Mouse (Mus musculus) ovary, postnatal 36 days (tissue): ENCODE measurements around the gene Myh13.
A peak's percentile ranks its signal among the peaks of the same experiment; 100 is the strongest.

Experiments used
- DNase-seq: peaks from one replicate; pipeline ENCODE4 v3.0.0; 2022; ENCODE audit warnings: low spot score, mixed read lengths

The Myh13 gene

DNA sequence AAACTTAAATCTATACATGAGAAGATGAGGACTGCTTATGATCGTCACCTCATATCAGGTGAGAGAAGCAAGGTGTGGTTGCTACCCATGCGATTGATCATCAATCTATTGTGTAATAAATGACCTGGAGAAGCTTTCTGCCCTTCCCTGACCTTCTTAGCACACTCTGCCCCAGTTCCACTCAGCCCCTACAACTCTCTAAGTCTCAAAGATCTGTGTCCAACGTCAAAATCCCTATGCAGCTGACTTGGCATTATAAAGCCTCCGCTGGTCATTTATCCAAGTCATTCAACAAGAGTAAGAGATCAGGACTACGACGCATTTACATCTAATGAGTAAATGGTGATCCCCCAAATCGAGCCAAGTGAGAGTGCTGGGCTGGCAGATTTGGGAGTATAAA lies at the start of gene Myh13:
Gene Myh13, plus strand, starts transcription at position 301 of the 400 bp plus-strand sequence.
- no peak for DNase-seq

DNA sequence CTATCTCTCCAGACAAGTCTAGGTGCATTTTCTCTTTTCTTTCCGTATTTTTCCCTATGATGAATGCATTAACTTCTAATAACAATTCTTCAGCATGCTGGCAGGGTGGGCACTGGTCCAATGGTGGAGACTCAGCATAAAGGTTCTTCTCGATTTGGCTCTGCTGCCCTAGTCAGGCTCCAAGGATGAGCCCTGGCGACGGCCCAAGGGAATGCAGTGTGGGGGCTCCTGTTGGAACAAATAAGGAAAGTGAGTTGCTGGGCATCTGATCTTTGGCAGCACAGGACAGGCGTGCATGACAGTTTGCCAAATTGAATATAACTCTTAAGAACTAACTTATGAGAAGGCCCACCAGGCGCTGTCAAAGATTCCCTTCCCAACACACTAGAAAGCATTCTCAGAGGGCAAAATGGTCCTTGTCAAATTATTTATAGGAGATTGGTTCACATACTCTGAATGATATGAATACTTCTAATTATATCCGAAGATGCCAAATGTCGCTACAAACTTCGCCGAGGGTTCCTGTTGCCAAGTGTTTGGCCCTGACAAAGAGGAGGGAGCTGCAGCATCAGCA lies 44.8 kb upstream of the Myh13 start, which contains the start of gene Myh8:
Gene Myh8, plus strand, starts transcription at position 524 of the 574 bp plus-strand sequence.
- DNase-seq: peak; percentile 60

DNA sequence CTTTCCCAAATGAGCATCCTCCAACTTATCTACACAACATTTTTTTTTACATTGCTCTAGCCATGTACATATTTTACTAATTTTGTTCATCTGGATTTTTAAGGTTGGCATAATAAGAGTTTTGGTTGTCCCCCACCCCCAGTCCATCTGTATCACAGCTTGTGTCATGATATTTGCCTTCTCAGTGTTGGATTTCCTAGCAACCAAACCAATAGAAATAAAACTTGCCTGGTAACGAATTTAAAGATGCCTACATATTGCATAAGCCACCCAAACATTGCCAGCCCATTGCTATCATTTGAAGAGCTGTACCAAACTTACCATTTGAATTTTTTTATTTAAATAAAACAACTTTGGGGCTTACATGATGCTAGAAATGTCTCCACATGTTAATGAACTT lies 28.0 kb upstream of the Myh13 start:
- no peak for DNase-seq

DNA sequence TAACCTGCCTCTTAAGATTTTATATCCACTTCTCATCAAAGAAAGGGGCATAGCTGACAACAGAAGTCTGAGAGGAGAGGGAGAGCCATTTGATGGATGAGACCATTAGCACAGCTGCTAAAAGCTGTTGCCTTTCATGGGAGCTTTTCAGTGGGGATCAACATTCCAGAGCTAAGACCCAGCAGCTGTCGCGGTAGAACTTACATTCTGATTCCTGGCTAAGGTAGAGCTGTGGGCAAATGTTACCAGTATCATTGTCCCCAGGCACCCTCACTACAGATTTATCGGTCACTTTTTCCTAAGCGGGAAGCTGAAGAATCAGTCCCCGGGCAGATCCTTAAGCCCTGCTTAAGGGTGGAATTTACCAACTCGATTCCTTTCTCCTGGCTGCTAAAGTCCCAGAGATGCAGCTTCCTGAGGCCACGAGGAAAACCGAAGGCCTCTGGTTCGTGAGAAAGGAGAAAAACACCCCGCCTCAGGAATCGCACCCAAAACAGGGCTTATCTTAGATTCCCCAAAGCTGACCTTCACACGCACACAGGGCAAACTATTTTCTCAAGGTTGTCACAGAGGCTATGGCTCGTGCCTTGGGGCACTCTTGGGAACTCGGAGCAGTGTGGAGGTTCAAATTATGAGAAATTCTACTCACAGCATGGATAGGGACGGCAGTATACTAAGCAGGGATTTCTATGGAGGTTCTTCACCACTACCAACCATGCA lies 7.6 kb upstream of the Myh13 start:
- DNase-seq: no peak

DNA sequence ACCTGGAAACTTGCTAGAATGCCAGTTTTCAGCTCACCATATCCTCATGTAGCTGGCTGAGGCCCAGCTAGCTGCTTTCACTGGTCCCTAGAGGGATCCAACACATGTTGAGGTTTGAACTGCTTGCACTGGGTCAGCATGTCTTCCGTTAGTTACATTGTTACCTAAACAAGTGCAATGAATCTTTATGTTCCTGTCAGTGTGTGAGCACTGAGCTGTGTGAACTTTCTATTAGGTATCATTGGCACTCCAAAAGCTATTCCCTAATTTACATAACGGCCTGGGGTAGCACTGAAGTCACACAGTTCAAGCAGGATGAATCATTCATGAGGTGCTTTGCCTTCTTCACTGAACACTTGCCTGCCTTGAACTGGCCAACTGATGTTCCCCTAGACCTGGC lies 5.1 kb downstream of the Myh13 start:
- no peak for DNase-seq

DNA sequence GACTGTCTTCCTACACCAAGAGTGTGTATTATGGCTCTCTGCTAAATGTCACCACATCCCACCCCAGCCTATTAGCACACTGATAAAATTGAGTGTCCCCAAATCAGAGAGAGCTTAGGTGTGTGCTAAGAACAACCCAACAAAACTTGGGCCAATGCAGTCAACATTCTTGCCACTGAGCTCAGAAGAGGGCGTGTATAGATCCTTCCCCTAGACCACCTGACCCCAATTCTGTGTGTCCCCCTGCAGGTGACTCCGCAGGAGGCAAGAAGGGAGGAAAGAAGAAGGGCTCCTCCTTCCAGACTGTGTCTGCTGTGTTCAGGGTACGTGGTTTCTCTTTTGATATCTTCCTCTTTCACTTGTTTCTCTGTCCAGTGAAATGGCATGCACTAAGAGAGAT lies 23.1 kb downstream of the Myh13 start:
- DNase-seq: no peak

DNA sequence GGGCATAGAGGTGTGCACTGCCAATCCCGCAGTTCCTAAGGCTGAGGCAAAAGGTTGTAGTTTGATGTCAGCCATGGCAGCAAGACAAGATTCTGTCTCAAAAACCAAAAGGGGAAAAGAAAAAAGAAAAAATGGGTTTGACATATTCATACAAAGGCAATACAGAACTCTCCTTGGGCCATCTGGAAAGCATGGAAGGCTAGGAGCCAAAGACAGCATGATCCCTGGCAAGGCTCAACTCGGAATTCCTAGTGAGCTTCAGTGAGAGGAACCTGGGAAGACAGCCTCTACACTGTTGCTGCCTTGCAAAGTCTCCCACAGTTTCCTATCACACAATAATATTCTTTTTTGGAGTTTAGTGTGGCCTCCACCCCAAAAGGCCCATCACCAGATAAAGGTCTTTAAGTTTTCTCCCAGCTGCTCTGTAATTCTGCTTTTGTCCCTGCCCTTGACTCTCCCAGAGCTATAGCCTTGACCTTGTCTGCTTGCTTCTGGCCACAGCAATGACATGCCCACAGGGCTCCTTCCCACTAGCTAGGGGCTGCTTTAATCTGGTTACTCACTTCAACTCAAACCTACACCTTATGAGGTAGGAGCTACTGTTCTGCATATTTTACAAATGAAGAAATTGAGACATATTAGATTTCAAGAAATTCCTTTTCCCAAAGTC lies 23.9 kb downstream of the Myh13 start:
- DNase-seq: no peak

DNA sequence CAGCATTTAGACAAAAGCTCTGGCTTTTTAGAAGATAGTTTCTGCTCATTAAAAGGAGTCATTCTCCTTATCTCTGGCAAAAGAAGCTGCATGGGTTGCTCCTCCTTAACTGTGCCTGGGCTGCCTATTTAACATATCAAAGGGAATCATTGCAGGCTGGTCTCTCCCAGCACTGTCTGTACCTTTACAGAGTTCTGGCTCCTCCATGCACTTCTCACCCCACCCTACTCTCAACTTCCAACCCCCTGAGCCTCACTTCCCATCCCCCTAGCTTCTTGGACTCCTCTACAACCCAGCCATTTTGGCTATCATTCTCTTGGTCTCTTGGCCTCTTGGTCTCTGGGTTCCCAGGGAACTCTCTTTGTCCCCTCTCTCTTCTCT lies 24.4 kb downstream of the Myh13 start:
- DNase-seq: no peak

DNA sequence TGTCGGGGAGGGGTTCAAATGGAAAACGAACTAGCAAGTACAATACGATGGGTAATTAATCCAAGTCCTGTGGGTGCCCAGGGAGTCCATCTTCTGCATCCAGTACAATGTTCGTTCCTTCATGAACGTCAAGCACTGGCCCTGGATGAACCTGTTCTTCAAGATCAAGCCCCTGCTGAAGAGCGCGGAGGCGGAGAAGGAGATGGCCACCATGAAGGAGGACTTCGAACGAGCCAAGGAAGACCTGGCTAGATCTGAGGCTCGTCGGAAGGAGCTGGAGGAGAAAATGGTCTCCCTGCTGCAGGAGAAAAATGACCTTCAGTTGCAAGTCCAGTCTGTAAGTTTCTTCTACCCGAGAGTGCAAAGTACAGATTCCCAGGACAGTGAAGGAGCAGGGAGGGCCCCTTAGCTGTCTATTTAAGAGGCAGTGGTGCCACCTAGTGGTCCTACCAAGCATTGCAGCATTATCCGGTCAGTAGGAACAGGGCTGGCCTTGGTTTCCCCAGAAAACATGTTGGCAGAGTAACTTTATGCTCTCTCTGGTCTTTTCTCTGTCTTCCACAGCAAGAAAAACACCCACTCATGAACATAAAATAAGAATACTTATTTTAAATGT lies 28.8 kb downstream of the Myh13 start:
- DNase-seq: peak; percentile 71

DNA sequence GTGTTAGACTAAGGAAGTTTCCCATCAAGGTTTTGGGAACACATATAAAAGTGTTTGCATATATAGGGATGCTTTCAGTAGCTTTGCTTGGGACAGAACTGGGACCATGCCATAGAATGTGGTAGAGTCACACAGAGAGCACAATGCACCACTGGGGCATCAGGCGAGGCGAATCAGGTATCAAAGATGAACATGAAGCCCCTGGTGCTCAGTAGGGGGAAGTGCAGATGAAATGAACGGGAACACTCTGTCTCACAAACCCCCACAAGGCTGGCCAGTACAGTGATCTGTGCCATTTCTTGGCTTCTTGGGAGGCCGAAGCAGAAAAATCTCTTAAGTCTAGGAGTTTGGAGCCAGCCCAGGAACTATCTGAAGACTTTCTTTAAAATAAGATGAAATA lies 31.6 kb downstream of the Myh13 start:
- no peak for DNase-seq

DNA sequence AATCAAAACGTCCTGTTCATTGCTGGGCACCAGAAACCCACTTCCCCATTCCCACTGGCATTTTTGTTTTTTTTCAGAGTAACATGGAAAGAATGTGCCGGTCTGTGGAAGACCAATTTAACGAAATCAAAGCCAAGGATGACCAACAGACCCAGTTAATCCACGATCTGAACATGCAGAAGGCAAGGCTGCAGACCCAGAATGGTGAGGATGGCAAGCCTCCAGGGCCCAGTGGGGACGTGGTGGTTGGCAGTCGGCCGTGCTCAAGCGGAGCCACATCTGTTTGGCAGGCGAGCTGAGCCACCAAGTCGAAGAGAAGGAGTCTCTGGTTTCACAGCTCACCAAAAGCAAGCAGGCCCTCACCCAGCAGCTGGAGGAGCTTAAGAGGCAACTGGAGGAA lies 36.6 kb downstream of the Myh13 start:
- DNase-seq: no peak

DNA sequence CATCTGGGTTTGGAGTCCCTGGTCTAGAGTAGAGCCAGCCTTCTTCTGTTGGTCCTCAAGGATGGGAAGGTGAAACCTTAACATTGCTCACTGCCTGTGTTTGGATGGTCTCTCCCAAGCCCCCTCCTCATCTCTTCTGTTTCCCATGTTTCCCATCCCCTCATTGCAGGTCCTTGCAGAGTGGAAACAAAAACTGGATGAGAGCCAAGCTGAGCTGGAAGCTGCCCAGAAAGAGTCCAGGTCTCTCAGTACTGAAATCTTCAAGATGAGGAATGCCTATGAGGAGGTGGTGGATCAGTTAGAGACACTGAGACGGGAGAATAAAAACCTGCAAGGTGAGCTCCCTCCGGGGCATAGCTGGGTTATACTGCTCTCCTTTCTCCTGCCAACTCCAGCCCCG lies 40.8 kb downstream of the Myh13 start:
- DNase-seq: no peak

DNA sequence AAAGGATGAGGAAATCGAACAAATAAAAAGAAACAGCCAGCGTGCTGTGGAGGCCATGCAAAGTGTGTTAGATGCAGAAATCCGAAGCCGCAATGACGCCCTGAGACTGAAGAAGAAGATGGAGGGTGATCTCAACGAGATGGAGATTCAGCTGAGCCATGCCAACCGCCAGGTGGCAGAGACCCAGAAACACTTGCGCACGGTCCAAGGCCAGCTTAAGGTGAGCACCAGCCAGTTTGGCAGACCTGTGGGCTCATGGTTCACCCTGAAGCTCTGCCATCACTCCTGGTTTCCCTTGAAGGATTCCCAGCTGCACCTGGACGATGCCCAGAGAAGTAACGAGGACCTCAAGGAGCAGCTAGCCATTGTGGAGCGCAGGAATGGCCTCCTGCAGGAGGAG lies 43.1 kb downstream of the Myh13 start:
- no peak for DNase-seq

DNA sequence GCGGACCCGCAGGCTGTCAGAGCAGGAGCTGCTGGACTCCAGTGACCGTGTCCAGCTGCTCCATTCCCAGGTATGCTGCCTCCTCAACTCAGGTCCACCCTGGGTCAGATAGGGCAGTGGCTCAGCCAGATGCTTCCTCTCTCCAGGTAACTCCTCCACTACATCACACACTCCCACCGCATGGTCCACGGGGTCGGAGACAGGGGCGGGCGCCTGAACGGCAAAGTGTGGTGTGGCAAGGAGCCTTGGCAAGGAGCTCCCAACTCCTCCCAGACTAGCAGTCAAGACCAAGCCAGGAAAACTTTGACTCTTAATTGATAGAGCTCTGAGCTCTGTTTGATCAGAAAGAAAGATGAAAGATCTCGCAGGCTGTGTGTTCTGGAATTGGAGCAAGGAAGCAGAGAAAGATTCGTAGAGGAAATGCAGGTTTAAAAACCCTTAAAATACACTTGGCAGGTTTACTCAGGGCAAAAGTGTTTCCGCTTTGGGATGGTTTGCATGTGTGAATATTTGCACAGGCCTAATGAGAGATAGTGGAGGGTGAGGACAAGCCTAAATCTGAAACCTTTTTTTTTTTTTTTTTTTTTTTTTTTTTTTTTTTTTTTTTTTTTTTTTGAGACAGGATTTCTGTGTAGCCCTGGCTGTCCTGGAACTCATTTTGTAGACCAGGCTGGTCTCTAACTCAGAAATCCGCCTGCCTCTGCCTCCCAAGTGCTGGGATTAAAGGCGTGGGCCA lies 43.7 kb downstream of the Myh13 start:
- no peak for DNase-seq

DNA sequence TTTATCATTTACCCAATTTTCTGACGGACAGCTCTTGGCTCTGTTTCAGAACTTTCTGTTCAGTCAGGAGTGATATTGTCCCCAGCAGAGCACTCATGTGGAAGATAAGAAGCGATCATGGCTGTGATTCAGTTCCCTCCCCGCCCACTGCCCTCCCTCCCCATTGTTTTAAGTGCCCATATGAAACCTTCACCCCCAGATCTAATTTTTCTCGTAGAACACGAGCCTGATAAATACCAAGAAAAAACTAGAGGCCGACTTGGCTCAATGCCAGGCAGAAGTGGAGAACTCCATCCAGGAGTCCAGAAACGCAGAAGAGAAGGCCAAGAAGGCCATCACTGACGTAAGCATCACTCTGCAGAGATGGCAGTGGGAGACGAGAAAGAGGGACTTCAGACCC lies 45.5 kb downstream of the Myh13 start:
- no peak for DNase-seq

DNA sequence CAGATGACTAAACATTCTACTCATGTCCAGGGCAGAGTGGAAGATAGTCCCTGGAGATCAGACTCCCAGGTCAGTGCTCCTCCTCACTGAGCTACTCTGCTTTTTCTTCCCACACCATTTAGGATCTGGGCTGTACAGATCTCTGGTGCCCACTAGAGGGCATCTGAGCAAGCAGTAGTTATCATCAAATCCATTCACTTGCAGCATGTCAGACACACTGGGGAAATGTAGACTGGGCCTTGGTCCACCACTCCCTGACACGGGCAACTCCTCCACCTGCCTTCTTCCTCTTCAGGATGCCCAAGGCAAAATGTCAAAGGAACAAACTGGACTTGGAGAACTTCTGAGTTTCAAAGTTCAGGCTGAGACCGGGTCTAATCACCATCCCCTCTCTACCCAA lies 51.9 kb downstream of the Myh13 start:
- no peak for DNase-seq

DNA sequence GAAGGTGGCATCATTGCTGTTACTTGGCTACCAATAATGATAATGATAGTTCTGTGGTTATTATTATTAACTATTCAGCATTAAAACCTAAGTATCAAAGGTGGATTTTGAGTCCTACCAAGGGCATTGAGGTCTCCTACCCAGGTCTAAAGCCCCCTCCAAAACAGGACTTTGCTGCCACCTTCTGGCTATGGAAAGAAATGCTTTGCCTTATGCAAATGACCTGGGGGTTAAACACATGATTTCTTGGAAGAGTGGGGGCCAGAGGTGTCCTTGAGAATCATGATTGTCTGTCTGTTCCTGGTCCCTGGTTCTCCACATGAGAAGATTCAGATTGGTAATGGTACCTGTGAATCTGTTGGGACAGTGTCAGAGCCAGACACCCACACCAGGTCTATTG lies 54.9 kb downstream of the Myh13 start:
- no peak for DNase-seq

DNA sequence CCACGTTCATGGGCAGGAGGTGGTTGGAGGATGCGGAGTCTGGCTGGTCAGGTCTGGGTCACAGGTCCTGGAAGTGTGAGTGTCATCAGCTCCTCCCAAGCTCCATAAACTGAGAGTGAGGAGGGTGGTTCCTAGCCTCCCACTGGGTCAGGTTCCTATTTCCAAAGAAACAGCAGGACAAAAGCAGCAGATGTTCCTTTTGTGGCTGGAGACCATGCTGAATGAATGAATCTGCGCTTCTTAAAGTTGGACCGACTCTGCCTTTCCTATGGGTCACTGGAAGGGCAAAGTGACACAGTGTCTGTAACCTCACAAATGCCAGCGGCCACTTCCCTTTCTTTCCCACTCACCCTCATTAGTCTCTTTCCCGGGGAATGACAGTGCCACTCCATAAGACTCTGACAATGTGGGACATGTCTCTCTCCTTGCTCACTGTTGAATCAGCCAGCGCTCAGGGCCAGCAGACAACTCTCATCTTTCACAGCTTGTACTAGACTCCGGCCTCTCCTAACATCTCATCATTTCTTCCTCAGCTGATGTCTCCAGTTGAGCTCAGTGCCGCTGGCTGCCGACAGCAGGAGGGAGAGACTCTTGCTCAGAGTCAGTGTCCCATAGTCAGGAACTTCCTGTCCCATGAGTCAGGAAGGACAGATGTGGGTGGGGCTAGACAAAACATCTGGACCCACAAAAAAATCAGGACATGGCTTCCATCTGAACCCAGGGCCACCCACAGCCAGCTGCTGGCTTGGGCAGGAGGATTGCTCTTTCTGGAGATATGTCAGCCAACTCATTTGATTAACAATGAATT lies 58.4 kb downstream of the Myh13 start:
- no peak for DNase-seq

DNA sequence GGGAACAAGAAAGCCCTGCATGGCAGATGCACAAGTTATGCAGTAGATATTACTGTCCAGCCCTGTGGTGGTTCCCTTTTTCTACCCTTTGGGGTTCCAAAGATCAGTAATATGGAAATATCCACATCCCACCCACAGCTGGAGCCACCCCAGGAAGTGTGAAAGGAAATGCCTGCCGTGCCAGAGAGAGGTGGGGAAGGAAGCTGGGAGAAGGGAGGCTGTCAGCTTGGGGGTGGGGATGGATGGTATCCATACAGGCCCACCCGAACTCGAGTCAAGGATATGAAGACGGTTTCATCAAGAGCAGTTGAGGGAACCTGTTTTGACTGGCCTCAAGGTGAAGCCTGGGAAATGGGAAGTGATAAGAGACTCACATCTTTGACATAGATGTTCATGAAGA lies 60.4 kb downstream of the Myh13 start:
- DNase-seq: no peak

DNA sequence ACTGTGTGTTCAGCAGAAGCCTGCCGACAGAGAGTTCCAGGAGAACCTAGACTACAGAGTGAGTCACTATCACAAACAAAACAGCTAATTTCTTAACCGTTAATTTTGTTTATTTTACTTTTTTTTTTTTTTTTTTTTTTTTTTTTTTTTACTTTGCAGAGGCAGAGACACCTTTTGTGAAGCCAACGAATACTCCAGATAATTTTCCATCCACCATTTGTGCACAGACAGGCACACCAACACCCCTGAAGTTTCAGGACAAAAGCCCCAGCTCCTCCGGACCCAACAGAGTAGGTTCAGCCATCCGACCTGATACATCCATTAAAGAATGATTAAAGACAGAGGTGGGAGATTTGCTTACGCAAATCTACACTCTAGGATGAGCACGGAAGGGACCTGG lies 63.2 kb downstream of the Myh13 start:
- no peak for DNase-seq

DNA sequence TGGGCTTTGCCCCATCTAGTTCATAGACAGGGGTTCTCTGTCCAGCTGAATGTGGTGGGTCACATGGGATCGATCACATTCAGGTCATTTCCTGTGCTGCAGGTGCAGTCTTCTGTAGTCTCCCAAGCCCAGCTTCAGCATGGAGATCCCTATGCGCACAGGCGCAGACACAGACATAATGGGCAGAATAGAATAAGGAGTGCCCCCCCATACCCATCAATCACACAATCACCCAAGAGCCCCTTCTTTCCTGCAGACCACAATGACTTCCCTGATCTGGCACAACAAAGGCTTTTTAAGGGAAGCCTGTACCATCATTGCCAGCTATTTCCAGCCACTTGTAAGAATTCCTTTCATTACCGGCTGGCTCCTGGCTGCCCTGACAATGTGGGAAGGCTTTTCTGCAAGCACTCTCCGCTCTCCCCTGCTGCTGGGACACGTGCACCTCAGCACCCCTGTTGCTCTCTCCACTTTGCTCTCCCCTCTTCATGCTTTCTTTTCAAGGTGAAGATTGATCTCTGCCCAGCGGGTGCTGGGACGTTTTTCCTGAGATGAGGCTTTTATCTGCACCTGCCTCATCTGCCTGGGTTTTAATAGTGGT lies 65.5 kb downstream of the Myh13 start:
- DNase-seq: no peak
